9 mouse cellular contexts compared by ENCODE assay signal in the genomic region with DNA sequence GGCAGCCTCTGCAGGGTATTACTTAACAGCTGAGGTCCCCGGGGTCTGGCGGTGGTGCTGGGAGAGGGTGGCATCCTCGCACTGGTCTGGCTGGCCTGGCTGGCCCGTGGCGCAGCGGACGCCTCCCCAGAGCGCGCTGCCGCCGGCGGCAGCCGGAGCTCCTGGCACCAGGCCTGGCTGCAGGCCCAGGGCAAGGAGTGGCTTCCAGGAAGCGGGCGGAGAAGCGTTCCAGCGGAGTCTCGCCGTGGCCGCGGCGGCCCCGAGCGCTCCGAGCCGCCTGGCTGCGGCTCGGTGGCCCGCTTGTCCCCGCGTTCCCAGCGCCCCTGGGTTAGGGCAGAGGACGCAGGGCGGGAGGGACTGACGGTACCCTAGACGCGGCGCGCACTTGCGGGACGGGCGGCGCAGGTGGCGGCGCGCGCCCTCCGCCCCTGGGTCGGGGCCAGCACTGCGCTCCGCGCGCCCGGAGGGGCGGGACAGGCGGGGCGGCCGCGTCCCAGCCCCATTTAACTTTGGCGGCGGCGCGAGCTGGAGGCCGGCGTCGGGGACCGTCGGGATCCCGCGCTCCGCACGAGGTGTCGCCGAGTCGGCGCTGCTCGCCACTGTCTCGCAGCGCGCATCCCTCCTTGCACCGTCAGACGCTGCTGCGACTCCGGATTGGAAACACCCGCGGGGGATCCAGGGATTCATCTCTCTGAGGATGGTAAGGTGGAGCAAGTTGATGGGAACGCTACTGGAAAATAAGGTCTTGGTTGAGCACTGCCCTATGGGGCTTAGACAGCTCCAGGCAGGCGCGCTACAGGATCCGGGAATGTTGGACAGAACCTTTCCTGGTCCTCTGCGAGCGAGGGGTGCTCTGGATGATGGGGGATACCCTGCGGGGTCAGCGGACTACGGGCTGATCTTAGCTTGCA. TPM values are rescaled to one million over a fixed set of nuclear protein-coding genes. Genes with fewer than 3 reads are reported as not detected.
DNase-seq lines count a peak whose midpoint lies in the region; ATAC-seq and TF ChIP-seq lines count a peak whose summit lies in the region.
"Had no signal": no experiment of that assay in that cellular context is flagged by ENCODE, and none has a peak within 500 bp of the region (broad histone marks: within the 10 kb centered on the region; RNA-seq: fewer than 3 reads in every experiment).

Gene Adamtsl3, plus strand, starts transcription at position 484 of the 911 bp plus-strand sequence.

- H3ac ChIP-seq in myocyte (ENCODE audit: control insufficient read depth, insufficient read length), result peak within 1 kb of the TSS; percentile 12

- ATAC-seq in hindbrain, embryonic 12.5 days (ENCODE audit: low FRiP score), result peak; percentile 73
- no peak; the same call in none of the 2 replicates for ATAC-seq in limb, embryonic 12.5 days (ENCODE audit: insufficient number of reproducible peaks, insufficient read depth, low FRiP score, low TSS enrichment, low read depth)

- H3K4me3 ChIP-seq in hindbrain, embryonic 12.5 days, result peak within 1 kb of the TSS; percentile 51
- peak within 1 kb of the TSS; percentile 57 for H3K4me3 ChIP-seq in limb, embryonic 12.5 days (replicated peaks)
- peak within 1 kb of the TSS; percentile 48 for H3K4me3 ChIP-seq in myocyte

- peak within 1 kb of the TSS; percentile 54 for H3K9ac ChIP-seq in hindbrain, embryonic 12.5 days
- peak within 1 kb of the TSS; percentile 58 for H3K9ac ChIP-seq in limb, embryonic 12.5 days (replicated peaks)

- DNase-seq in ES-CJ7 (ENCODE audit: low read depth, low spot score), result peak; percentile 15
- DNase-seq in adrenal gland, postnatal 25 days, result peak; percentile 53
- DNase-seq in forelimb bud, embryonic 11.5 days (ENCODE audit: low read depth, low spot score), result peak; percentile 33
- DNase-seq in yolk sac, embryonic 10.5 days (ENCODE audit: low spot score), result no peak
- DNase-seq in c-Kit-positive CD71-positive TER-119-positive erythroid progenitor cells, embryonic 14.5 days (ENCODE audit: low spot score), result no peak

- peaks cover 51% of the 10 kb centered on the region for H3K27me3 ChIP-seq in hindbrain, embryonic 12.5 days
- H3K27me3 ChIP-seq in limb, embryonic 12.5 days, result peaks cover 62% of the 10 kb centered on the region
- H3K27me3 ChIP-seq in myocyte (ENCODE audit: control insufficient read depth, insufficient read depth, insufficient read length), result no peaks in the 10 kb centered on the region

- peak; percentile 25 for TF ChIP-seq POLR2A in myocyte (IDR thresholded peaks at IDR 0.05; ENCODE audit: insufficient read length, low read depth)

- H3K4me2 ChIP-seq in hindbrain, embryonic 12.5 days (replicated peaks), result peak within 1 kb of the TSS; percentile 90
- peak within 1 kb of the TSS; percentile 86 for H3K4me2 ChIP-seq in limb, embryonic 12.5 days
- H3K4me2 ChIP-seq in myocyte (ENCODE audit: low read depth), result peak within 1 kb of the TSS; percentile 76

- WGBS in hindbrain, embryonic 12.5 days, result under 1% methylated on average over 87 of the region's 95 CpGs
- under 1% methylated on average over 89 of the region's 95 CpGs for WGBS in limb, embryonic 12.5 days

- H3K27ac ChIP-seq in hindbrain, embryonic 12.5 days, result no peak within 1 kb of the TSS
- H3K27ac ChIP-seq in limb, embryonic 12.5 days, result peak within 1 kb of the TSS; percentile 69

- H3K79me2 ChIP-seq in myocyte (ENCODE audit: control insufficient read depth, insufficient read depth), result peaks cover 2% of the 10 kb centered on the region

- peaks cover 11% of the 10 kb centered on the region for H3K4me1 ChIP-seq in hindbrain, embryonic 12.5 days
- H3K4me1 ChIP-seq in limb, embryonic 12.5 days (replicated peaks), result peaks cover 22% of the 10 kb centered on the region

- 0 out of 2 replicates have a peak, but pooled peaks cover 3% of the 10 kb centered on the region for H3K9me3 ChIP-seq in hindbrain, embryonic 12.5 days (replicated peaks)
- no peaks in the 10 kb centered on the region for H3K9me3 ChIP-seq in limb, embryonic 12.5 days

- H3K36me3 ChIP-seq in hindbrain, embryonic 12.5 days, result no peaks in the 10 kb centered on the region
- no peaks in the 10 kb centered on the region for H3K36me3 ChIP-seq in limb, embryonic 12.5 days
- H3K36me3 ChIP-seq in myocyte (ENCODE audit: control insufficient read depth, insufficient read depth), result no peaks in the 10 kb centered on the region

TF ChIP-seq in myocyte, 11 proteins besides CTCF, POLR2A, EP300 and RAD21:
- no peak for TF ChIP-seq MAX (IDR thresholded peaks at IDR 0.05; ENCODE audit: low read depth)
- no peak for TF ChIP-seq SRF (IDR thresholded peaks at IDR 0.05; ENCODE audit: control insufficient read depth, insufficient read length, low read depth)
- TF ChIP-seq CEBPB (IDR thresholded peaks at IDR 0.05; ENCODE audit: insufficient read depth, poor library complexity, severe bottlenecking), result no peak
- TF ChIP-seq TCF12 (IDR thresholded peaks at IDR 0.05; ENCODE audit: insufficient read depth, poor library complexity, severe bottlenecking), result no peak
- TF ChIP-seq MYOG (IDR thresholded peaks at IDR 0.05; ENCODE audit: control insufficient read depth in 1 of 3, insufficient read depth in 1 of 3, insufficient read length in 2 of 3, low read depth in 2 of 3), result peak in 1 of 3 experiments; percentile 39
- no peak for TF ChIP-seq REST (IDR thresholded peaks at IDR 0.05; ENCODE audit: insufficient read depth, insufficient read length)
- no peak for TF ChIP-seq USF1 (IDR thresholded peaks at IDR 0.05; ENCODE audit: low read depth)
- TF ChIP-seq POLR2AphosphoS2 (IDR thresholded peaks at IDR 0.05; ENCODE audit: insufficient read length, low read depth), result peak; percentile 47
- peak in 1 of 3 experiments; percentile 9 for TF ChIP-seq MYOD1 (IDR thresholded peaks at IDR 0.05; ENCODE audit: control insufficient read depth in 1 of 3, insufficient read length in 2 of 3, low read depth in 2 of 3)
- no peak for TF ChIP-seq TCF3 (IDR thresholded peaks at IDR 0.05; ENCODE audit: insufficient read length, low read depth)

RNA-seq across cellular contexts. Expression of gene Adamtsl3, which starts in this region (rescaled TPM):
- 1.9 and 2.7 TPM in 2 replicates for total RNA-seq in adrenal gland, postnatal 25 days (2021)
- 1.1 and 2.0 TPM in 2 replicates for polyA plus RNA-seq in hindbrain, embryonic 12.5 days (2016; fragmentation: Nextera tagmentation; extraction: Ambion mirVana)
- polyA plus RNA-seq in limb, embryonic 12.5 days (2016; fragmentation: Nextera tagmentation; extraction: Ambion mirVana), result 3.9 and 5.5 TPM in 2 replicates
- 4.4 TPM for polyA plus RNA-seq in myocyte (2012; fragmentation: generic; extraction: Trizol)
- total RNA-seq: neutrophil, adult 5-6 weeks had no signal

Comparison
In these comparisons a context has a peak if more than half of its experiments do, and no peak if none do; other contexts are left out.
1. DNase-seq: peak in ES-CJ7 (single experiment), adrenal gland, postnatal 25 days (single experiment) and forelimb bud, embryonic 11.5 days (single experiment); none in yolk sac, embryonic 10.5 days (single experiment) and c-Kit-positive CD71-positive TER-119-positive erythroid progenitor cells, embryonic 14.5 days (single experiment).
2. Peak in every context shown above with its lines, with median percentiles within 50 percentile points of each other: H3K4me2 ChIP-seq and H3K4me3 ChIP-seq.